Mouse (Mus musculus): Measurements from ENCODE around the gene Lpcat1. TPM values are rescaled to one million over a fixed set of nuclear protein-coding genes. Genes with fewer than 3 reads are reported as not detected.

Lpcat1 gene
- polyA plus RNA-seq, 1 experiment from 2014 or later, result 26.6 TPM

DNA sequence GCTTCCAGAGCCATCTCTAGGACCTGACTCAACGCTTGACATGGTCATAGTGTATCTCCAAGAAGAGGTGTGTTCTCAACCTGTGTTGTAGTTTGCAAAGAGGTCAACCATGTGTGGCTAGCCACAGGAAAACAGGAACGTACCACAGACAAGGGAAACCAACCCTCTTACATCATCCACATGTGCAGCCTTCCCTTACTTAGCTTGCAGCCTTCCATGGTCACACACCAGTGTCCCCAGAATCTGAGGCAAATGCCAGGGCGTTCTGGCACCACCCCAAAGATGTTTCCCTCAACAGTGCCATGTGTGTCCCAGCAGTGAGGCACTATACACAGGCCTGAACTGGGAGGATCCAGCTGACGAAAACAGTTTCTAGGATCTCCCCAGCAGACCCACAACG lies 9.3 kb downstream of the Lpcat1 start:
- no peak overlapping the region for H3K9ac ChIP-seq (ENCODE audit: low read depth, low read length)
- H3K27ac ChIP-seq (ENCODE audit: low read depth, low read length), result peak overlapping the region; percentile 86

DNA sequence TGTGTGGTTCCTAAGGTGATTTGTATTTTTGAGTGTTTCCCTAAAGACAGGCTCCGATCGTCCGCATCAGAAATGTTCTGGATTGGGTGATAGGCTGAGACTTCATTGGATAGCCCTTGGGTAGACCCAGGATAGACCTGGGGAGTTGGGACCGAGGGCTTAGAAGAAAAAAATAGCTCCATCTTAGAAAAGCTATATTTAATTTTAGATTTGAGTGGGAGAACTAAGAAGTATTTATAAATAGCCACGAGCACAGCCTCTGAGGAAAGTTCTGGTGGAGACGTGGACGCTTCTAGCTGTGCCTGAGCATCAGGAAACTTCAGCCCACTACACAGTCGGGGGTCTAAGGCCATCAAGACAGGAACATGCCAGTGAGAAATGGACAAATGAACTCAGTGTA lies 9.8 kb downstream of the Lpcat1 start:
- WGBS (ENCODE audit: insufficient replicate concordance), result 78% methylated on average over 8 of the region's 8 CpGs
- no peaks in the 10 kb centered on the region for H3K9me3 ChIP-seq (replicated peaks; ENCODE audit: control insufficient read depth, low read length)

More for the DNA sequence above, 9.3 kb downstream of the Lpcat1 start:
- ATAC-seq (replicated peaks; ENCODE audit: insufficient number of reproducible peaks, low FRiP score, low TSS enrichment), result no peak
- no peaks in the 10 kb centered on the region for H3K9me3 ChIP-seq (replicated peaks; ENCODE audit: control insufficient read depth, low read length)
- H3K36me3 ChIP-seq (ENCODE audit: control insufficient read depth, insufficient read depth, low read length), result no peaks in the 10 kb centered on the region
- H3K4me2 ChIP-seq, result no peak overlapping the region
- H3K4me3 ChIP-seq (ENCODE audit: low read depth, low read length), result no peak overlapping the region
- no peaks in the 10 kb centered on the region for H3K27me3 ChIP-seq (ENCODE audit: control insufficient read depth, insufficient read depth, low read length)
- 79% methylated on average over 5 of the region's 5 CpGs for WGBS (ENCODE audit: insufficient replicate concordance)
- peaks cover 18% of the 10 kb centered on the region for H3K4me1 ChIP-seq (ENCODE audit: control insufficient read depth, insufficient read depth, low read length)

DNA sequence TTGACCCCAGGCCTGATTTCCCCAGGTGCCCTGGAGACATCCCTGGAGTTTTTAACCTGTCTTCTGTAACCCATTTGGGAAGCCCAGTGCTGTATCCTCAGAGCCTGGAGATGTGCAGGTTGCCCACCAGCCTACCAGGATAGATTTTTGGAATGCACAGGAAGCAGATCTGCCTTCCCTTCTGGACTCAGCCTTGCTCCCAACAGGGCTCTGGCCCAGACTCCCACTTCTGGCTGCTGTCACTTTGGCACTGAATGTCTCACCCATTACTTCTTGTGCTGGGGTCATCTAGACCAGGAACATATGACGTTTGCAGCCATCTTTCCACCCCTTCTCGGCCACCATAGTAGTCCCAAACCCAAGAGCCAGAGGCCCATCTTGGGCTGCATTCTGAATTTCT lies 10.8 kb downstream of the Lpcat1 start:
- no peaks in the 10 kb centered on the region for H3K36me3 ChIP-seq (ENCODE audit: control insufficient read depth, insufficient read depth, low read length)
- ATAC-seq (replicated peaks; ENCODE audit: insufficient number of reproducible peaks, low FRiP score, low TSS enrichment), result no peak
- H3K4me3 ChIP-seq (ENCODE audit: low read depth, low read length), result no peak overlapping the region
- no peak overlapping the region; the same call in 1 of the 2 replicates for H3K9ac ChIP-seq (ENCODE audit: low read depth, low read length)
- no peaks in the 10 kb centered on the region for H3K9me3 ChIP-seq (replicated peaks; ENCODE audit: control insufficient read depth, low read length)
- H3K27me3 ChIP-seq (ENCODE audit: control insufficient read depth, insufficient read depth, low read length), result no peaks in the 10 kb centered on the region
- no peak overlapping the region for H3K27ac ChIP-seq (ENCODE audit: low read depth, low read length)
- no peak overlapping the region for H3K4me2 ChIP-seq
- H3K4me1 ChIP-seq (ENCODE audit: control insufficient read depth, insufficient read depth, low read length), result peaks cover 18% of the 10 kb centered on the region
- 86% methylated on average over 2 of the region's 2 CpGs for WGBS (ENCODE audit: insufficient replicate concordance)

More for the DNA sequence above, 9.8 kb downstream of the Lpcat1 start:
- no peak for ATAC-seq (replicated peaks; ENCODE audit: insufficient number of reproducible peaks, low FRiP score, low TSS enrichment)
- Histone ChIP-seq H3K27ac (ENCODE audit: low read depth, low read length) (peak overlapping the region; percentile 86), H3K9ac (ENCODE audit: low read depth, low read length) (no peak overlapping the region), H3K36me3 (ENCODE audit: control insufficient read depth, insufficient read depth, low read length) (no peaks in the 10 kb centered on the region), H3K4me1 (ENCODE audit: control insufficient read depth, insufficient read depth, low read length) (peaks cover 18% of the 10 kb centered on the region), H3K4me3 (ENCODE audit: low read depth, low read length) (no peak overlapping the region), H3K27me3 (ENCODE audit: control insufficient read depth, insufficient read depth, low read length) (no peaks in the 10 kb centered on the region), H3K4me2 (no peak overlapping the region)

DNA sequence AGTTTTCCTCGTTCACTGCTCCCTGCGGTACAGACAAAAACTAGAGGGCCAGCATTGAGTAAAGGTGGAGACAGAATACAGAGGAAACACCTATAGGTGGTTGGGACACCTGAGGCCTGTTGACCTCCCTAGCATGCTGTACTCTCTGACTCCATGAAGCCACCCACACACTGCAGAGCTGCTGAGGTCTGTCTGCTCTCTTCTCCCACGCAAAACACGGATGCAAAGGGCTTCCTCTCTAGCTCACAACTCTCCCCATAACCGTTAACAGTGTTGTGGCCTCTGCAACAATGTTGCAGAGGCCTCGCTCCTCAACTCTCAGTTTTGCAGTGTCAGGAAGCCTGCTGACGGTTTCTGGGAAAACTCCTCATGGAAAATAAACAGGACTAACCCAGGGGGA lies 15.5 kb downstream of the Lpcat1 start:
- H3K9me3 ChIP-seq (replicated peaks; ENCODE audit: control insufficient read depth, low read length), result 0 out of 2 replicates have a peak, but pooled peaks cover 2% of the 10 kb centered on the region
- H3K4me2 ChIP-seq, result no peak overlapping the region
- 70% methylated on average over 7 of the region's 7 CpGs for WGBS (ENCODE audit: insufficient replicate concordance)
- peaks cover 11% of the 10 kb centered on the region for H3K4me1 ChIP-seq (ENCODE audit: control insufficient read depth, insufficient read depth, low read length)
- ATAC-seq (replicated peaks; ENCODE audit: insufficient number of reproducible peaks, low FRiP score, low TSS enrichment), result no peak
- no peaks in the 10 kb centered on the region for H3K27me3 ChIP-seq (ENCODE audit: control insufficient read depth, insufficient read depth, low read length)
- H3K9ac ChIP-seq (ENCODE audit: low read depth, low read length), result no peak overlapping the region
- no peak overlapping the region for H3K27ac ChIP-seq (ENCODE audit: low read depth, low read length)
- peaks cover 3% of the 10 kb centered on the region; the same call in 1 of the 2 replicates for H3K36me3 ChIP-seq (ENCODE audit: control insufficient read depth, insufficient read depth, low read length)
- no peak overlapping the region for H3K4me3 ChIP-seq (ENCODE audit: low read depth, low read length)

DNA sequence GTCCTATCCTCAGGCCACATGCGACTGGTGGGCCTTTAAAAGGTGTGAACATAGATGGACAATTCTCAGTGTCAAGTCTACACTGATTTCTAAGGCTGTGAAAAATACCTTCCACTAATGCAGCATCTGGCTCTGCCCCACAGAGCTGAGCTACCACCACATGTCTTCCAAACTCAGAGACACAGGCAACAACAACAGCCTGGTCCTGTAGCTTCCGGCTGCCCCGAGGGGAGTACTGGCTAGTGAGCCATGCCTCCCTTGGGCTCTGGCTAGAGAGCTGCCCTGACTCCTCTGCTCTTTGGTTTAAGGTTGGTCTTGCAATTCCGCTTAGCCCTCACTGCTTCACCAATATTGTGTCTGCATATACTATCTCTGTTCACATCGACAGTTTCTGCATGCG lies 16.3 kb downstream of the Lpcat1 start:
- 0 out of 2 replicates have a peak, but pooled peaks cover 2% of the 10 kb centered on the region for H3K9me3 ChIP-seq (replicated peaks; ENCODE audit: control insufficient read depth, low read length)
- no peak overlapping the region for H3K4me3 ChIP-seq (ENCODE audit: low read depth, low read length)
- H3K4me2 ChIP-seq, result no peak overlapping the region
- no peak overlapping the region for H3K9ac ChIP-seq (ENCODE audit: low read depth, low read length)
- H3K4me1 ChIP-seq (ENCODE audit: control insufficient read depth, insufficient read depth, low read length), result peaks cover 15% of the 10 kb centered on the region
- 82% methylated on average over 6 of the region's 6 CpGs for WGBS (ENCODE audit: insufficient replicate concordance)
- ATAC-seq (replicated peaks; ENCODE audit: insufficient number of reproducible peaks, low FRiP score, low TSS enrichment), result no peak
- H3K27me3 ChIP-seq (ENCODE audit: control insufficient read depth, insufficient read depth, low read length), result no peaks in the 10 kb centered on the region
- H3K27ac ChIP-seq (ENCODE audit: low read depth, low read length), result no peak overlapping the region
- peaks cover 3% of the 10 kb centered on the region; the same call in 1 of the 2 replicates for H3K36me3 ChIP-seq (ENCODE audit: control insufficient read depth, insufficient read depth, low read length)

DNA sequence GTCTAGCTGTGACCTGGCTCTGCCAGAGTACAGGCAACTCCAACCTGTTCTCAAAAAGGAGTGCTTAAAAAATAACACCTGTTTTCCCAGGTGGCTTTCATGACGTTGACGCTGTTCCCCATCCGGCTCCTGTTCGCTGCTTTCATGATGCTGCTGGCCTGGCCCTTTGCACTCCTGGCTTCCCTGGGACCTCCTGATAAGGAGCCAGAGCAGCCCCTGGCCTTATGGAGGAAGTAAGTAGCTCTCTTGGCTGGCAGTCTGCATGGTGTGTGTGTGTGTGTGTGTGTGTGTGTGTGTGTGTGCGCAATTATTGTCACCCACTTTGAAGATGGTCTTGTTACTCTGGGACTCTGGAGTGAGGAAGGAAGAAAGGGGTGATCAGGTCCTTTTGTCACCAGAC lies 17.2 kb downstream of the Lpcat1 start:
- WGBS (ENCODE audit: insufficient replicate concordance), result 36% methylated on average over 5 of the region's 5 CpGs
- H3K9ac ChIP-seq (ENCODE audit: low read depth, low read length), result no peak overlapping the region
- no peak overlapping the region for H3K4me3 ChIP-seq (ENCODE audit: low read depth, low read length)
- 0 out of 2 replicates have a peak overlapping the region, but pooled peaks have one; percentile 11 for H3K4me2 ChIP-seq
- 0 out of 2 replicates have a peak, but pooled peaks cover 2% of the 10 kb centered on the region for H3K9me3 ChIP-seq (replicated peaks; ENCODE audit: control insufficient read depth, low read length)
- ATAC-seq (replicated peaks; ENCODE audit: insufficient number of reproducible peaks, low FRiP score, low TSS enrichment), result peak; percentile 50; the same call in 1 of the 2 replicates
- peaks cover 15% of the 10 kb centered on the region for H3K4me1 ChIP-seq (ENCODE audit: control insufficient read depth, insufficient read depth, low read length)
- H3K27me3 ChIP-seq (ENCODE audit: control insufficient read depth, insufficient read depth, low read length), result no peaks in the 10 kb centered on the region
- H3K27ac ChIP-seq (ENCODE audit: low read depth, low read length), result peak overlapping the region; percentile 64
- H3K36me3 ChIP-seq (ENCODE audit: control insufficient read depth, insufficient read depth, low read length), result peaks cover 3% of the 10 kb centered on the region; the same call in 1 of the 2 replicates

DNA sequence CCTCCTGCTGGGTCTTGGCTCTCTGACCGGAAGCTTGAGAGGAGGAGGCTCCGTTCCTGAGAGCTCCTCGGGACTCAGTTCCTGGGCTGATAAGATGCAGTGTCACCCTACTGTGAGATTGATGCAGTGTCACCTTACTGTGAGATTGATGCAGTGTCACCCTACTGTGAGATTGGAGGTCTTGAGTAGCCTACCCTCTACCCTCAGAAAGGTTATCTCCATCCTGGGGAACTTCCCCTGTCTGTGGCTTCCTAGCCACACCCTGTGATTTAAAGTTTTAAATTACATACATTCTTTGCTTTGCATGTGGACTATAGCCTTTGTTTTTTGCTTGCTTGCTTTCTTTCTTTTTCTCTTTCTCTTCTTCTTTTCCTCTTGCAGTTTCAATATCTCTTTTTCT lies 21.1 kb downstream of the Lpcat1 start:
- H3K9ac ChIP-seq (ENCODE audit: low read depth, low read length), result no peak overlapping the region; the same call in 1 of the 2 replicates
- 0 out of 2 replicates have a peak, but pooled peaks cover 2% of the 10 kb centered on the region for H3K9me3 ChIP-seq (replicated peaks; ENCODE audit: control insufficient read depth, low read length)
- H3K27me3 ChIP-seq (ENCODE audit: control insufficient read depth, insufficient read depth, low read length), result no peaks in the 10 kb centered on the region
- ATAC-seq (replicated peaks; ENCODE audit: insufficient number of reproducible peaks, low FRiP score, low TSS enrichment), result no peak
- H3K27ac ChIP-seq (ENCODE audit: low read depth, low read length), result no peak overlapping the region
- H3K4me1 ChIP-seq (ENCODE audit: control insufficient read depth, insufficient read depth, low read length), result peaks cover 13% of the 10 kb centered on the region
- no peak overlapping the region for H3K4me3 ChIP-seq (ENCODE audit: low read depth, low read length)
- peaks cover 12% of the 10 kb centered on the region; the same call in 1 of the 2 replicates for H3K36me3 ChIP-seq (ENCODE audit: control insufficient read depth, insufficient read depth, low read length)
- 12% methylated on average over 3 of the region's 3 CpGs for WGBS (ENCODE audit: insufficient replicate concordance)
- no peak overlapping the region for H3K4me2 ChIP-seq

DNA sequence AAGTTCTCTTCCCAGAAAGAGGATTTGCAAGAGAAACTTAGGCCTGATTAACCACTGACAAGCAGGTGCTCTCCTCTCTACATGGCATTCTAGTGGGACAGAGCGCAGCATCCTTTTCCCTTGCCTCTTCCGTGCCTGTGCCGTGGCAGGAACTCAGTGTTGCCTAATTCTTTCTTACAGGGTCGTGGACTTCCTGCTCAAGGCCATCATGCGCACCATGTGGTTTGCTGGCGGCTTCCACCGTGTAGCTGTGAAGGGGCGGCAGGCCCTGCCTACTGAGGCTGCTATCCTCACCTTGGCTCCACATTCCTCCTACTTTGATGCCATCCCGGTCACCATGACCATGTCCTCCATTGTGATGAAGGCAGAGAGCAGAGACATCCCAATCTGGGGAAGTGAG lies 21.7 kb downstream of the Lpcat1 start:
- Histone ChIP-seq H3K36me3 (ENCODE audit: control insufficient read depth, insufficient read depth, low read length) (peaks cover 12% of the 10 kb centered on the region; the same call in 1 of the 2 replicates), H3K4me1 (ENCODE audit: control insufficient read depth, insufficient read depth, low read length) (peaks cover 8% of the 10 kb centered on the region), H3K27ac (ENCODE audit: low read depth, low read length) (no peak overlapping the region), H3K4me3 (ENCODE audit: low read depth, low read length) (no peak overlapping the region), H3K4me2 (no peak overlapping the region), H3K27me3 (ENCODE audit: control insufficient read depth, insufficient read depth, low read length) (no peaks in the 10 kb centered on the region), H3K9ac (ENCODE audit: low read depth, low read length) (no peak overlapping the region), H3K9me3 (replicated peaks; ENCODE audit: control insufficient read depth, low read length) (0 out of 2 replicates have a peak, but pooled peaks cover 2% of the 10 kb centered on the region)
- WGBS (ENCODE audit: insufficient replicate concordance), result 79% methylated on average over 9 of the region's 9 CpGs
- no peak for ATAC-seq (replicated peaks; ENCODE audit: insufficient number of reproducible peaks, low FRiP score, low TSS enrichment)

DNA sequence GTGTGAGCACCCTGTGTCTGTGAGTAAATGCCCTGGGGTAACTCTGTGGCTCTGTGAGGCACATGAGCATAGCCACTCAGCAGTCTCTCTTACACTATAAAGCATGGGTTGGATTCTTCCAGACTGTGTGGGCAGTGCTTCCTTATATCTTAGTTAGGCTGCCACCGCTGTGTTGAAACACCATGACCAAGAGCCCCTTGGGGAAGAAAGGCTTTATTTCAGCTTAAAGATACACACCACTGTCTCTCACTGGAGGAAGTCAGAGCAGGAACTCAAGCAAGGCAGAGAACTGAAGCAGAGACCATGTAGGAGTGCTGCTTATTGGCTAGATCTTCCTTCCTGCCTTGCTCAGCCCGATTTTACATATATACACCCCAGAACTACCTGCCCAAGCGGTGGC lies 23.0 kb downstream of the Lpcat1 start:
- Histone ChIP-seq H3K27me3 (ENCODE audit: control insufficient read depth, insufficient read depth, low read length) (no peaks in the 10 kb centered on the region), H3K4me3 (ENCODE audit: low read depth, low read length) (no peak overlapping the region), H3K27ac (ENCODE audit: low read depth, low read length) (no peak overlapping the region), H3K36me3 (ENCODE audit: control insufficient read depth, insufficient read depth, low read length) (peaks cover 13% of the 10 kb centered on the region), H3K4me2 (no peak overlapping the region), H3K9me3 (replicated peaks; ENCODE audit: control insufficient read depth, low read length) (0 out of 2 replicates have a peak, but pooled peaks cover 2% of the 10 kb centered on the region), H3K9ac (ENCODE audit: low read depth, low read length) (no peak overlapping the region), H3K4me1 (ENCODE audit: control insufficient read depth, insufficient read depth, low read length) (0 out of 2 replicates have a peak, but pooled peaks cover 4% of the 10 kb centered on the region)
- ATAC-seq (replicated peaks; ENCODE audit: insufficient number of reproducible peaks, low FRiP score, low TSS enrichment), result no peak
- 91% methylated on average over 3 of the region's 3 CpGs for WGBS (ENCODE audit: insufficient replicate concordance)
